Mouse (Mus musculus) heart, postnatal 0 days (tissue): Measurements from ENCODE around the gene Gm6583. TPM values are rescaled to one million over a fixed set of nuclear protein-coding genes. Genes with fewer than 3 reads are reported as not detected.

ENCODE experiments used
- ATAC-seq: fragments of 200-750 bp; cut with Nextera tagmentation; 2 replicates; pipeline ENCODE4 v1.8.0; 2017; ENCODE audit warnings: low read depth, moderate number of reproducible peaks, moderate library complexity; ENCODE audit not compliant: insufficient read depth
- DNase-seq: peaks from one replicate; pipeline ENCODE4 v3.0.0-alpha.2; 2016; ENCODE audit warnings: low spot score
- H3K27ac ChIP-seq: fragments of 300-500 bp; sonication (generic); 2 replicates; pipeline ENCODE4 v1.5.1; 2014; ENCODE audit warnings: low read depth, mild to moderate bottlenecking
- H3K27me3 ChIP-seq: fragments of 300-500 bp; sonication (generic); 2 replicates; pipeline ENCODE4 v1.6.1; 2014; ENCODE audit warnings: low read length, mixed read lengths; ENCODE audit not compliant: control insufficient read depth, insufficient read depth
- H3K36me3 ChIP-seq: fragments of 300-500 bp; sonication (generic); replicated peaks from 2 replicates; pipeline ENCODE4 v1.6.1; 2014; ENCODE audit warnings: low read length, mixed read lengths; ENCODE audit not compliant: control insufficient read depth, insufficient read depth
- H3K4me1 ChIP-seq: fragments of 300-500 bp; sonication (generic); 2 replicates; pipeline ENCODE4 v1.6.1; 2014; ENCODE audit warnings: antibody characterized with exemption; ENCODE audit not compliant: control insufficient read depth, insufficient read depth
- H3K4me2 ChIP-seq: fragments of 300-500 bp; sonication (generic); 2 replicates; pipeline ENCODE4 v1.6.1; 2014; ENCODE audit warnings: low read depth, mild to moderate bottlenecking, low read length, moderate library complexity
- H3K4me3 ChIP-seq: fragments of 300-500 bp; sonication (generic); 2 replicates; pipeline ENCODE4 v1.5.1; 2014; ENCODE audit warnings: low read depth, low read length
- H3K9ac ChIP-seq: fragments of 300-500 bp; sonication (generic); replicated peaks from 2 replicates; pipeline ENCODE4 v1.6.1; 2014; ENCODE audit warnings: low read depth, low read length, mixed read lengths
- H3K9me3 ChIP-seq: fragments of 300-500 bp; sonication (generic); replicated peaks from 2 replicates; pipeline ENCODE4 v1.6.1; 2016; ENCODE audit warnings: low read length; ENCODE audit not compliant: control insufficient read depth
- CTCF ChIP-seq: IDR thresholded peaks from 2 replicates; pipeline ENCODE4 v1.5.1; 2016; ENCODE audit warnings: antibody characterized with exemption, control low read depth, low read depth
- EP300 ChIP-seq: IDR thresholded peaks from 2 replicates; pipeline ENCODE4 v1.6.1; 2016; ENCODE audit warnings: antibody characterized with exemption, low read depth
- WGBS: fragments of 180-500 bp; shearing (Covaris S2); extraction: QIAGEN DNeasy Blood & Tissue Kit; methylation state at CpG from one replicate; pipeline ENCODE4 v1.1.7; 2014; 5-methylcytosine and 5-hydroxymethylcytosine counted together
- polyA plus RNA-seq: library from polyadenylated mRNA; unstranded; fragments of >200 nt; fragmentation: Nextera tagmentation; extraction: Ambion mirVana; gene quantifications from 2 replicates; pipeline ENCODE4 v1.2.1, GENCODE M21; 2015
- total RNA-seq: library from RNA; depleted of rRNA; stranded (reverse); fragments of >200 nt; gene quantifications from 2 replicates; pipeline ENCODE4 v1.2.3, GENCODE M21; 2014; ENCODE audit warnings: low replicate concordance

Gene Gm6583
- total and polyA plus RNA-seq, 2 experiments from 2014 or later = not detected

DNA sequence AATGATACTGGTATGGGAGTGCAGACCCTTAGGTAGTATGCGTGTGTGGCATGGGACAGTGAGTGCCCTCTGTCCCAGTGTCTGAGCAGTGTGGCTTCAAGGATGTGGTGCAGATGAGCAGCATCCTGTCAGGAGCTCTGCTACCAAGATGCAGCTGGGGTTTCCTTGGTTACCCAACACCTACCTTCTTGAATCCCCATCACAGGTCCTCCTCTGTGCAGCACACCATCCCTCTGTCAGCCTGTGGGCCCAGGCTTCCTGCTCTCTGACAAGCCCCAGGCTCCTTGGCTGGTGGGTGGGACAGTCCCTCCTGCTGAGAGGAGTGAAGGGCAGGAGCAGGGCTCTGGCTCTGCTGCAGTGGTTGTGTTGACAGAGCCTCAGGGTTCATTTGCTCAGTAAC, 21.5 kb upstream of the Gm6583 start:
- Histone ChIP-seq H3K9ac (no peak overlapping the region), H3K27ac (no peak overlapping the region), H3K4me2 (no peak overlapping the region), H3K9me3 (no peaks in the 10 kb centered on the region), H3K4me3 (no peak overlapping the region), H3K27me3 (no peaks in the 10 kb centered on the region), H3K36me3 (peaks cover 39% of the 10 kb centered on the region), H3K4me1 (no peaks in the 10 kb centered on the region)
- TF ChIP-seq CTCF (no peak), EP300 (no peak)
- DNase-seq = no peak
- WGBS = 100% methylated on average over 1 of the region's 1 CpGs
- no peak for ATAC-seq

DNA sequence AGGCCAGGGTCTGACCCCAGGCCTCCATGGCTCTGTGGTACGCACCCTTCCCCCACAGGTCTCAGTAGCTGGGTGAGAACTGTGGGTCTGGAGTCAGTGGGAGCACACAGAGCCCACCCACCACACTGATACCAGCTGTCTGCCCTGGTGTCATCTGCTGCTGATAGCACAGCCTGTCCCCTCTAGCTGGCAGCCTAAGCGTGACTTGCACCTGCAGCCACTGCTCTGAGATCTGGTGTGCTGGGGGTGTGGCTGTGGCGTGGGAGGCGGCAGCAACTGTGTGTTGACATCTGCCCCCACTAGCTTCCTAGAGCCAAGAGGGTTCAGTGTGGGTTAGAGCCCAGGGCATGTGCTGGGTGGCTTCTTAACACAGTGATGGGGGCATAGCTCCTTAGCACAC, 20.3 kb upstream of the Gm6583 start:
- no peaks in the 10 kb centered on the region for H3K4me1 ChIP-seq
- H3K4me2 ChIP-seq = no peak overlapping the region
- H3K27me3 ChIP-seq = no peaks in the 10 kb centered on the region
- DNase-seq (no peak), ATAC-seq (no peak)
- H3K36me3 ChIP-seq = peaks cover 44% of the 10 kb centered on the region
- no peak overlapping the region for H3K4me3 ChIP-seq
- TF ChIP-seq EP300 (no peak), CTCF (no peak)
- no peaks in the 10 kb centered on the region for H3K9me3 ChIP-seq
- WGBS = 86% methylated on average over 4 of the region's 4 CpGs
- no peak overlapping the region for H3K9ac ChIP-seq
- no peak overlapping the region for H3K27ac ChIP-seq

DNA sequence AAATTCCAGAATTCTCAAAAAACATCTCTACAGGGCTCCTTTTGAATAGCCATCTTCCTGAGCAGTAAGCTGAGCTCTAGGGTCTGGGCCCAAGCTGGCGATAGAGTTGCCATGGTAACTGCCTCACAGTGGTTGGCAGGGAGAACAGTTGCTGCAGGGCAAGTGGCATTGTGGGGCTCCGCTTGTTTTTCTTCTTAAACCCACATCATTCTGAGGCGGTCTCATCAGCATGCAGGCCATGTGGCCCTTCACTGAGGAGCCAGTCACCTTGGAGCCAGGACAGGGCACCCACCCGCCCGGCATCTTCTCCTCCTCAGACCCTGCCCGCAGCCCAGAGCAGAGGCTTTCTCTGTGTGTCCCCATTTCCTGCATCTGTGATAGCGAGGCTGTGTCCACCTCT, 16.1 kb upstream of the Gm6583 start:
- ATAC-seq (no peak), DNase-seq (no peak)
- Histone ChIP-seq H3K4me3 (no peak overlapping the region), H3K4me1 (no peaks in the 10 kb centered on the region), H3K4me2 (no peak overlapping the region), H3K27me3 (no peaks in the 10 kb centered on the region), H3K27ac (no peak overlapping the region), H3K9ac (no peak overlapping the region), H3K36me3 (peaks cover 61% of the 10 kb centered on the region), H3K9me3 (no peaks in the 10 kb centered on the region)
- 82% methylated on average over 7 of the region's 7 CpGs for WGBS
- TF ChIP-seq CTCF (no peak), EP300 (no peak)

DNA sequence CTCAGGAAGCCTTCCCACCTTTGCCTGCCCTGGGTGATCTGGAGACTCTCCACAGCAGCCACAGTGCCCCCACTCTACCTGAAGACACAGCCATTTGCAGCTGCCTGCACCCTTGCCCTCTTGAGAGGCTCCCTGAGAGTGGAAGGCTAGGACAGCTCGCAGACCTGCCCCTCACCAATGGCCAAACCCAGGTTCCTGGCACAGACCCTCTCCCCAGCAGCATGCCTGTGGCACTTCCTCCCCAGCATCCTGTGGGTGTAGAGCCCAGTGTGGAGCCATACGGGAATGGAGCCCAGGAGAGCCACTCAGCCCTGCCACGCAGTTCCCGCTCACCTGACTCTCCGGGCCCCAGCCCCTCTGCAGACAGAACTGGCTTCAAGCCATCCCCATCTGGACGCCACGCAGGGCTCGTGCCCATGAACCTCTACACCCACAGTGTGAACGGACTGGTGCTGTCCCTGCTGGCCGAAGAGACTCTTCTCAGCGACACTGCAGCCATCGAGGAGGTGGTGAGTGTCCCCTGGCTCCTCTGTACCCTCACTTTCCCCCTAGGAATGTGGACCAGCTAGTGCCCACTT, 14.5 kb upstream of the Gm6583 start:
- Histone ChIP-seq H3K4me3 (no peak overlapping the region), H3K4me2 (no peak overlapping the region), H3K9ac (no peak overlapping the region), H3K36me3 (peaks cover 58% of the 10 kb centered on the region), H3K9me3 (no peaks in the 10 kb centered on the region), H3K4me1 (no peaks in the 10 kb centered on the region), H3K27me3 (no peaks in the 10 kb centered on the region), H3K27ac (no peak overlapping the region)
- TF ChIP-seq CTCF (no peak), EP300 (no peak)
- 88% methylated on average over 12 of the region's 12 CpGs for WGBS
- ATAC-seq (no peak), DNase-seq (no peak)

DNA sequence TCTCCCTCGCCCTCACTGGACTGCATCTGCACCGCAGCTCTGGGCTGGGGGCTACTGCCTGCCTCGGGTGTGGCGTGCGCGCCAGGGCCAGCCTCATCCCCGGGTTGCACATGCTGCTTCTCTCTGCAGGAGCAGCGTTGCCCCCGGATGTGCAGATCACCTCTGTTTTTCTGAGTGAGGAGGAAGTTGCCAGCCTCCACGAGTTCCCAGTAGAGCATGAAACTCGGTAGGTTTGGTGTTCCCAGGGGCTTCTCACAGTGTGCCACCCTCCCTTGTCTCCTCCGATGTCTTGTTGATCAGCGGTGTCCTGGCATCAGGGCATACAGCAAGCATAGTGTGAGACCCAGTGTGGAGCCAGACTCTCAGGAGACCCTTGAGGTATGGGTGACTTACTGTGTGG, 13.5 kb upstream of the Gm6583 start:
- no peaks in the 10 kb centered on the region for H3K27me3 ChIP-seq
- TF ChIP-seq EP300 = no peak
- ATAC-seq (no peak), DNase-seq (no peak)
- no peak overlapping the region for H3K9ac ChIP-seq
- no peaks in the 10 kb centered on the region for H3K9me3 ChIP-seq
- no peak overlapping the region for H3K4me3 ChIP-seq
- H3K4me2 ChIP-seq = no peak overlapping the region
- 90% methylated on average over 13 of the region's 13 CpGs for WGBS
- no peak overlapping the region for H3K27ac ChIP-seq
- peaks cover 59% of the 10 kb centered on the region for H3K36me3 ChIP-seq
- H3K4me1 ChIP-seq = no peaks in the 10 kb centered on the region

DNA sequence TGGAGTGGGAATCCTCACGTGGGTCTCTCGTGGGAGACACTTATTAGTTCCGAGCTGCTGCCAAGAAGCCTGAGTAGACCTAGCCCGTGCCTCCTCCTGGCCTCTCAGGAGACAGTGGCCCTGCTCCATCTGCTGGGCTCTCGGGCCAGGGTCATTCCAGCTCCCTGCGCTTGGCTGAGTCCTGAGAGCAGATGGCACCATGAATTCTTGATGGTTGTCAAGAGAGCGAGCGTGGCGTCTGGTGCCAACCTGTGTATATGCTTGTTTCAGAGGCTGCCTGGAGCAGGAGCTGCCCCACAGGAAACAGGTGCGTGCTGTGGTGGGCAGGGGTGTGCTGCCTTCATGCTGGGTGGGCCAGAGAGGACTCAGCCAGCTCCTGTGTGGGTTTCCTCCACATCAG, 12.8 kb upstream of the Gm6583 start:
- DNase-seq = no peak
- no peak overlapping the region for H3K4me3 ChIP-seq
- H3K9ac ChIP-seq = no peak overlapping the region
- H3K9me3 ChIP-seq = no peaks in the 10 kb centered on the region
- H3K4me1 ChIP-seq = no peaks in the 10 kb centered on the region
- no peaks in the 10 kb centered on the region for H3K27me3 ChIP-seq
- no peak overlapping the region for H3K27ac ChIP-seq
- TF ChIP-seq CTCF = no peak
- no peak for TF ChIP-seq EP300
- ATAC-seq = no peak
- peaks cover 59% of the 10 kb centered on the region for H3K36me3 ChIP-seq
- WGBS = 87% methylated on average over 10 of the region's 10 CpGs
- no peak overlapping the region for H3K4me2 ChIP-seq
